Mouse (Mus musculus): ENCODE measurements around the gene Galnt7.
"Not testable (repeated sequence)": the region's sequence is repeated elsewhere in the genome, so short reads cannot be mapped to it uniquely, and the experiment has no call there.

Galnt7 gene

GRCm38 (mm10) chr8:57546401-57546800 is 106.4 kb downstream of the Galnt7 start:
- peak; percentile 80 for ATAC-seq (ENCODE audit: insufficient number of reproducible peaks, low FRiP score, low TSS enrichment)

DNA sequence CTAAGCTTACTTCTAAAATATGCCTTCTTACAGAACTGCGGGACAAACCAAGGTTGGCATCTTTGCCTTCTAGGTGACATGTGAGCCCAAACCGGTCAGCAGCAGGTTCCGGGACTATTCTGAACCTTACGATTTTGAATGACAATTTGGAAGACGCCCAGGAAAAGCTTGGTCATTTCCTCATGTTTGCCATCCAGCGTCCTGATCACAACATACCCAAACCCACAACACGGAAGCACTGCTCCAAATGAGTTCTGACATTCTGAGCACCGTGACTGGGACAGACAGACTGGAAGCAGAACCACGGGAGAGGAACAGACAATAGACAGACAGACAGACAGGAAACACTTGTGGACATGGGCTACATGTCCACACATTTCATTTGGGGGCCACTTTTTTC is 111.4 kb downstream of the Galnt7 start:
- no peak for ATAC-seq (ENCODE audit: insufficient number of reproducible peaks, low FRiP score, low TSS enrichment)

GRCm38 (mm10) chr8:57540951-57541350 is 111.9 kb downstream of the Galnt7 start:
- ATAC-seq (ENCODE audit: insufficient number of reproducible peaks, low FRiP score, low TSS enrichment): no peak

GRCm38 (mm10) chr8:57540110-57540838 is 112.6 kb downstream of the Galnt7 start:
- ATAC-seq (ENCODE audit: insufficient number of reproducible peaks, low FRiP score, low TSS enrichment): peak; percentile 60

DNA sequence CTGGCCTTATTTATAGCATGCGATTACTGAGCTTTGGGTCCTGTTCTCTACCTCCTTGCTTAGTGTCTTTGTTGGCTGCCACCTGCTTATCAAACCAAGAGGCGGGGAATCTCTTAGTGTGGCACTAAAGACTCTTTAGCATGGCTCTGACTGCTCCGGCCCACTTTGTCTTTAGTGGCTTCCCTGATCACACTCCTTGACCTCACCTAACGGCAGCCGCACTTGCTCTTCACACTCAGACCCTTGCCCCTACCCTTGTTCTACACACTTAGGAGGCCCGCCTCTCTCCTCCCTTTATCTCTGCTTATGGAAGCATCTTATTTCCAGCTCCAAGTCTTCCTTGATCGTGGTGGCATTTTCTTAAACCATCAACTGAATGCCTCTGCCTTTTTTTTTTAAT is 114.2 kb downstream of the Galnt7 start:
- ATAC-seq (ENCODE audit: insufficient number of reproducible peaks, low FRiP score, low TSS enrichment): no peak

DNA sequence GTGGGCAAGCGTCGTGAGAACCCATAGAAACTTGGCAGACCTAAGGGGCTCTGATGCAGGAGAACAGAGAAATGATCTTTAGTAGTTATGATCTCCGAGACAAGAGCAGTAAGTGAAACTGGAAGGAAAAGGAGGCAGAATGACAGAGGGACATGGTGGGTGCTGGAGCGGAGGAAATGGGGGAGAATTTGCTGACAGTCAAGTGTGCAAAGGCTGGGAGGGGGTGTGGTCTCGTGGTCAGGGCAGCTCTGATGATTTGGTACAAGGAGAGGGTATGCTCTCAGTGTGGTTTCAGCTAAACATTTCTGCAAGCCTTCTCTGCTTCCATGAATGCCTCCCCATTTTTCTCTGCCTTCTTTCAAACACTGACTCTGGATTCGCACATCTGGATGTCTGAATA is 116.7 kb downstream of the Galnt7 start:
- no peak for ATAC-seq (ENCODE audit: insufficient number of reproducible peaks, low FRiP score, low TSS enrichment)

DNA sequence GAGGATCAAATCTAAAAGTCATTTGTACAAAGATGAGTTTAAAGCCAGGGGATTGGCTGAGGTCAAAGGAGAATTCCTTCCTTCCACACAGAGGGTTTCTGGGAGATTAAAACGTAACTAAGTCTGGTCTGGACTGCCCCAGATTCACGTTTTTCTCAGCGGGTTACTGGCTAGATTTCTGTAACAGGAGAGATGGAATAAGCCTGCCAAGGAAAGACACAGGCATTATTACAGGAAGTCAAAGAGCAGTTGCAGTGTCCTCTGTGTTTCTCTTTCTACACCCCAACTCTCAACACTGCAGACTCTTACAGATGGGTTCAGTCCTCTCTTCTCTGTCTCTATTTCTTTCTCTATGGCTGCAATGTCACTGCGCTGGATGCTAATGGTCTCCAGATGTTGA is 118.3 kb downstream of the Galnt7 start:
- no peak for ATAC-seq (ENCODE audit: insufficient number of reproducible peaks, low FRiP score, low TSS enrichment)

DNA sequence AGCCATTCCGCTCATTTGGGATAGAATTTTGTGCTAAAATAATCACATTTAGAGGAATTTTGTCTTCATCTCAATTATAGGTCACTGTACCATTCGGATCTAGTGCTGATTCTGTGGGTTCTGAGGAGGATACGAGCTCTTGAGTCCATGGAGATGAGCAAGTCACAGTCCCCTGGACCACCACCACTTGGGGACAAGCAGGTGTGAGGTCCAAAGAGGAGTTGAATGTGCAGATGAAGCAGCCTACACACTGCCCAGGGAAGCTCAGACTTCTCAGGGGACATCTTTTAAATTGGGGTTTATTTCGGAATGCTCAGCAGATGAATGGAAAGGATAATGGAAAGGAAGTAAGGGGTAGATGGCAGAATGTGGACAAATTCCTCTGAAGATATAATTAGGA is 119.7 kb downstream of the Galnt7 start:
- ATAC-seq (ENCODE audit: insufficient number of reproducible peaks, low FRiP score, low TSS enrichment): no peak

- no peak for ATAC-seq (ENCODE audit: insufficient number of reproducible peaks, low FRiP score, low TSS enrichment)
Observed at GRCm38 (mm10) chr8:57532223-57532622, 120.6 kb downstream of the Galnt7 start.

- ATAC-seq (ENCODE audit: insufficient number of reproducible peaks, low FRiP score, low TSS enrichment): 0 out of 2 replicates have a peak, but pooled peaks have one; percentile 6
Observed at GRCm38 (mm10) chr8:57530666-57531349, 122.0 kb downstream of the Galnt7 start.

GRCm38 (mm10) chr8:57530238-57530637 is 122.6 kb downstream of the Galnt7 start:
- ATAC-seq (ENCODE audit: insufficient number of reproducible peaks, low FRiP score, low TSS enrichment): no peak

DNA sequence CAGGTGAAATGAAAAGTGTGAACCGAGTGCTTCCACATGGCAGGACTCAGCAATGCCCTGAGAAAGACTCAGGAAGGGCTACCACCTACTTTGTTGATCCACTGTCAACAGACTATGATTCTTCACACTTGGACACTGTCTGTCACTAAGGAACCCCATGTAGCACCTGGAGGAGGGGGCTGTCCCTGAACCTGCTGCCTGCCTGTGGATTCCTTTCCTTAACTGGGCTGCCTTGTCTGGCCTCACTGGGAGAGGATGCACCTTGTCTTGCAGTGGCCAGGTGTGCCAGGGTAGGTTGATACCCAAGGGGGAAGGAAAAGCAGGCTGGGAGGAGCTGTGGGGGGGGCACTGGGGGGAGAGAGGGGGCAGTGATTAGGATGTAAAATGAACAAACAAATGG is 124.8 kb downstream of the Galnt7 start:
- ATAC-seq (ENCODE audit: insufficient number of reproducible peaks, low FRiP score, low TSS enrichment): no peak

DNA sequence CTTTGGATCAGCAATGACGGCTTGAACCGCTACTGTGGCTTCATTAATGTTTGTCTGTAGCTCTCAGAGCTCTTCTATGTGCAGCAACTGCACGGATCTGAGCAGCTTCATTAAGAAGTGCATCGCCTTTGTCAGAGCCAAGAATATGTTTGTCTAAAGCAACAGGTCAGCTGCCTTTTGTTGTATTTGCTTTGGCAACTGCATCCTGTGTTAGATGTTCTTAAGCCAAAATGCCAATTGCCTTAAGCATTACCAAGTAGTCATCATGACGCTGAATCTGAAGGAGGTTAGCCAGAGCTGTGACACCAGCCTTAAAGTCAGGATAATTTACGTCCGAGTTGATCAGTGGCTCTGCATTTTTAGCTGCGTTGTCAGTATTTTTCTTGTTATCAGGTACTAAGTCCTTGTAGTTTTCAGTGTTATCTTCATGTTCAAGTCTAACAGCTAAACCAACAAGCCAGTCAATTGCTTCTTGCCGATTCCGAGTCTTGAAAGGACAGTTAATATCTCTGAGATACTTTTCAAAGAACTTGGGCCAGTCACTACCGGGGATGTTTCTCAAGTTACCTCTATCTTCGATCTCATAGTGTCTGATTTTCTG is 132.5 kb downstream of the Galnt7 start:
- ATAC-seq (ENCODE audit: insufficient number of reproducible peaks, low FRiP score, low TSS enrichment): no peak

GRCm38 (mm10) chr8:57517723-57518122 is 135.1 kb downstream of the Galnt7 start:
- ATAC-seq (ENCODE audit: insufficient number of reproducible peaks, low FRiP score, low TSS enrichment): no peak

- not testable (repeated sequence) for ATAC-seq (ENCODE audit: insufficient number of reproducible peaks, low FRiP score, low TSS enrichment)
Observed at GRCm38 (mm10) chr8:57516685-57517084, 136.1 kb downstream of the Galnt7 start.

GRCm38 (mm10) chr8:57513178-57513661 is 139.6 kb downstream of the Galnt7 start:
- ATAC-seq (ENCODE audit: insufficient number of reproducible peaks, low FRiP score, low TSS enrichment): not testable (repeated sequence)

DNA sequence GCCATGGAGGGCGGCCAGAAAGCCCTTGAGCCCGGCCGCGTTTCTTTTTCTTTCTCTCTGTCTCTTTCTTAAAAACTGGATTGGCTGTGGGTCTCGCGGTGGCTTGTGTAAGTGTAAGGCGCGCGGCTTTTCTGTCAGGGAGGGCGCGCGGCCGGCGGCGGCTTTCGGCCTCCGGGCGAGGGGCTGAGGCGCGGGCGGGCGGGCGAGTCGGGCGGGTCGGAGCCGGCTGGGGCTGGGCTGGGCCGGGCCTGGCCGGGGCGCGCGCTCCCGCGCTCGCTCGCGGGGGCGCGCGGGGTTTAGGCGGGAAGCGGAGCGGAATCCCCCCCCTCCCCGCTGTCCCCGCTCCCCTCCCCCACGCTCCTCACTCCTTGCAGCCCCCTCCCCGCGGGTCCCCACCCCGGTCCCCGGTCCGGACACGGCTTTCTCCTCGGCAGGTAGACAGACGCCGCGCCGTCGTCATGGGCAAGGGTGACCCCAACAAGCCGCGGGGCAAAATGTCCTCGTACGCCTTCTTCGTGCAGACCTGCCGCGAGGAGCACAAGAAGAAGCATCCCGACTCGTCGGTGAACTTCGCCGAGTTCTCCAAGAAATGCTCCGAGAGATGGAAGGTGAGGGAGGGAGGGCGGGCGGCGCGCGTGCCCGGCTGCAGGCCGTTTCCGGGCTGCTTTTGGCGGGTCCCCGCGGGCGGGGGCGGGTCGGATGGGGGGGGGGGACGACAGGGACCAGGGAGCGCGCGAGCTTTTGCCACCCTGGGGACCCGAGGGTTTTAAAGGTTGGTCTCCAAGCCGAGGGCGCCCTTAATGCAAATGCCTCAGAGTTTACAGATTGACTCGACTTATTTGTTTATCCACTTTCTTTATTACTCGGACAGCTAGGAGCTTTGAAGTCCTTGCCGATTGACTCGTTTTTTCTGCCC is 140.4 kb downstream of the Galnt7 start:
- ATAC-seq (ENCODE audit: insufficient number of reproducible peaks, low FRiP score, low TSS enrichment): peak; percentile 17

DNA sequence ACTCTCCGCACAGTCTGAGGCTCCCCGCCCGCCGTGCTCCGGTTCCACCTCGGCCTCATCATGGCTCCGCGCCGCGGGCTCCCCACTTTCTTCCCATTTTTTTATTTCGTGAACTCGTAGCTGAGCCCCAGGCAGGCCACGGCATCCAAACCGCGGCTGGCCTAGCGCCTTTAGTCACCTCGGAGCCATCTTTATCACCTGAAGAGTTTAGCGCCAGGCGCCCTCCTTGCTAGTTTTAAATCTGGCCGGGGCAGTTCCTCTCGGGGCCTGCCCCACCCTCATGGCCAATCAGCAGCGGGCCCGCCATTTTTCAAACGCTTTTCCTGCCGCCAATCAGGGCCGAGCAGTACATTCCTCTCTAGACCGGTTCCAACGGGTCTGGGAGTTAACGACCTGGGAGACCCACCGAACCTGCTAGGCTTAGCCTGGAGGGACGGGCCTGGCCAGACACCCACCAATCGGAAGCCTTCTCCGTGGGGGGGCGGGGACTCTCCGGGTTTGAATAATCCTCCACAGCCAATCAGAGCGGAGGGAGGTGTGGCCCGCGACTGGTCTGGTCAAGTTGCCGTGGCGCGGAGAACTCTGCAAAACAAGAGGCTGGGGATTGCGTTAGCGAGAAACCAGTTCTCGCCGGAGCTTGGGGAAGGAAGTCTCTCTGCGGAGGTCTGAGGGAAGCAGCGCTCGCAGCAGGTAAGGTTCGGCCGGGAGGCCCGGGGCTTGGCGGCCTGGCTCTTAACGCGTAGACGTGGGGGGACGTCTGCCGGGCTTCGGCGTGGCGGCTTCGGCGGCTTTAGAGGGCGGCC is 141.3 kb downstream of the Galnt7 start, which contains the start of gene Hmgb2:
Hmgb2 (plus strand) TSS at position 592 of the 803 bp plus-strand sequence.
- ATAC-seq (ENCODE audit: insufficient number of reproducible peaks, low FRiP score, low TSS enrichment): peak; percentile 100

DNA sequence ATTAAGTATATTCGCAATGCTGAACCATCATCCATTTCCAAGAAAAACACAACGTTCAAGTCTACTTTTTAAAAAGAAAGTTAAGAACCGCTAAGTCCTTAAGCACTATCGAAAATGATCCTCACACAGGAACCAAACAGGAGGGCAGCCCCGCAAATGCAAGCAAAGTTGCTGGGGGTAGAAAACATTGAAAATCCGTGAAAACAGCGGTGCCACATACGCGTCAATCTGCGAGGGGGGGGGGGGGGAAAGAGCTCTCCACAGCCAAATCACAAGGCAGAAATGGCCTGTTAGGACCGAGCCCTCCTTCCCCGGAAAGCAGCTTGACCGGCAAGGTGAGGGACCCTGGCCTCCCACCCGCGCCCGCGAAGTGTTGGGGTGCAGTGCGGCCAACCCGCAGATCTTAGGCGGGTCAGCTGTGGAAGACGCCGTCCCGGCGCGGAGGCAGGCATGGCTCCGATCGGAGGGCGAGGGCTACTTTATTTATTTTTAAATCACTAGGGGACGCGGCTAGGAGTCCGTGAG is 142.0 kb downstream of the Galnt7 start:
- peak; percentile 12; the same call in 1 of the 2 replicates for ATAC-seq (ENCODE audit: insufficient number of reproducible peaks, low FRiP score, low TSS enrichment)
